Mouse (Mus musculus) T-helper 1 cell (primary cell): ENCODE results near the gene Catspere2.

Experiments used
- in situ Hi-C: fragments of 300-600 bp; cut with MboI, MseI; formaldehyde crosslinking; loops from one replicate; pipeline ENCODE4 v1.15.1; 2025; ENCODE audit warnings: high pct_unique_total_duplicates

The Catspere2 gene

DNA sequence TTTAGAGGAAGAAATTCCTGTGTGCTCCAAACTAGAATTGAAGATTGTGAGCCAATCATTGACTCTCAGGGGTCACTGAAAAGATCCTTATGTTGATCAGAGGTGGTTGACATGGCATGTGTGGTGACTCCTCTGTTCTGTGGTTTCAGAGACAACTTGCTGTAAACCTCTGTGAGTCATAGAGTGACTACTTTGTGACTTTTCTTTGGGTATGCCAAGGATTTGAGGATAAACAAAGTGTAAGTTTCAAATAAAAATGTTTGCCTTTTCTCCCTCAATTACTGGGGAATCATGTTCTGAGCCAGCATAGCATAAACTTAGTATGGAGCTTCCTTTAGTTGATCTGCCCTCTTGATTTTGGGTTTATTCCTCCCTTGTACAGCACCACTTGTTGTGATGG is 235.1 kb downstream of the Catspere2 start:
- in situ Hi-C loops, result no loop called here

DNA sequence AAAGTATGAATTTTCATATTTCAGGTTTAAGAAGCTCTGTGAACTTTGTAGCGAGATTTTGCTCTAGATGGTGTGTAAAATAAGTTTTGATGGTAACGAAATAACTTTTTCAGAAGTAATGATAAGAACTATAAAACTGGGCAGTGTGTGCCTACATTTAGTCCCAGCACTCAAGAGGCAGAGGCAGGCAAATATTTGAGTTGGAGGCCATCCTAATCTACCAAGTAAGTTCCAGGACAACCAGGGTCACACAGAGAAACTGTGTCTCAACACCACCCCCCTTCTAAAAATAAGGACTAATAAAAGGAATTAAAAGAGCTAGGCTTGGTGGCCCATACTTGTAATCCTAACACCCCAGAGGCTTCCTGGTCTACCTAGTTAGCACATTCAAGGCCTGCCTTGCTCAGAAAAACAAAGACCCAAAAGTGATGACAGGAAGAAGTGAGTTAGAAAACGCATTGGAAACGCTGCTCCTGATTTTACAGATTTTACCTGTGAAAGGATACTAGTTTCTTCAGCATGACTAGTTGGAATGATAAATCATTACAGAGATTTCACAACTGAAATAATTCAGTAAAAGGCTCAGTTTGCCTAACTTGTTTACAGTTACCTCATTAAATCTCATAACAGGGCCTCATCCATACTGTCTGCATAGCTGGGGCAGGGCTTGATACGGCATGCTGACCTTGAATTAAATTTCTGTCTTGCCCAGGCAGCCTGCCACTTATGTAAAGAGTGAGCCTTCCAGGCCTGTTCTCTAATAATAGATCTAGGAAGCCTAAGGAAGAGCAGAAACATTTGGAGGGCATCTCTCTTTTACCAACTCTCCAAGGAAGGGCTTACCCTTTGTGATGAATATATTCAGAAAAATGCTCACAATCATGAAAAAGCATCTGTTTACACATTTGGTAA is 236.2 kb downstream of the Catspere2 start:
- in situ Hi-C loops, result no loop called here
